32 mouse cellular contexts compared by ENCODE assay signal in genomic region chr11:65881465-65881864, GRCm38 (mm10).
"Had no signal": no experiment of that assay in that cellular context is flagged by ENCODE, and none has a peak within 500 bp of the region (broad histone marks: within the 10 kb centered on the region; RNA-seq: fewer than 3 reads in every experiment).

No protein-coding gene starts in this region.

- H3K4me2 ChIP-seq: limb, embryonic 12.5 days; limb, embryonic 13.5 days; limb, embryonic 15.5 days; liver, embryonic 11.5 days; liver, embryonic 12.5 days; liver, embryonic 13.5 days; liver, embryonic 15.5 days; lung, embryonic 14.5 days; lung, embryonic 15.5 days; midbrain, embryonic 11.5 days; midbrain, embryonic 12.5 days; midbrain, embryonic 13.5 days; midbrain, embryonic 15.5 days had no signal

- H3K9ac ChIP-seq: limb, embryonic 12.5 days; limb, embryonic 13.5 days; limb, embryonic 15.5 days; liver, embryonic 12.5 days; liver, embryonic 13.5 days; liver, embryonic 14.5 days; liver, embryonic 15.5 days; liver, postnatal 0 days; lung, embryonic 14.5 days; lung, embryonic 15.5 days; midbrain, embryonic 12.5 days; midbrain, embryonic 13.5 days; midbrain, embryonic 15.5 days had no signal

- DNase-seq: left cerebral cortex, postnatal 4 days; liver; liver, embryonic 13.5 days; liver, postnatal 0 days; lung, adult 18-20 months; lung, adult 2 months; lung, embryonic 14.5 days; lung, postnatal 10 days; lung, postnatal 14 days; lung, postnatal 36 days; lung, postnatal 4 days; midbrain, embryonic 14.5 days had no signal

- H3K27ac ChIP-seq: left cerebral cortex, adult 2 months; limb, embryonic 10.5 days; limb, embryonic 12.5 days; limb, embryonic 13.5 days; limb, embryonic 15.5 days; liver, embryonic 12.5 days; liver, embryonic 13.5 days; liver, embryonic 14.5 days; liver, embryonic 15.5 days; lung, embryonic 15.5 days; macrophage; midbrain, embryonic 10.5 days; midbrain, embryonic 12.5 days; midbrain, embryonic 13.5 days; midbrain, embryonic 15.5 days had no signal

- ATAC-seq: liver, embryonic 12.5 days; liver, postnatal 0 days; lung, postnatal 0 days; midbrain, embryonic 13.5 days; midbrain, embryonic 15.5 days; midbrain, embryonic 16.5 days had no signal

- H3K36me3 ChIP-seq: limb, embryonic 10.5 days; limb, embryonic 12.5 days; limb, embryonic 13.5 days; limb, embryonic 15.5 days; liver, embryonic 12.5 days; liver, embryonic 13.5 days; liver, embryonic 15.5 days; lung, embryonic 15.5 days; midbrain, embryonic 10.5 days; midbrain, embryonic 12.5 days; midbrain, embryonic 13.5 days; midbrain, embryonic 15.5 days had no signal

- H3K4me3 ChIP-seq: left cerebral cortex, adult 2 months; limb, embryonic 10.5 days; limb, embryonic 12.5 days; limb, embryonic 13.5 days; limb, embryonic 15.5 days; liver, embryonic 12.5 days; liver, embryonic 13.5 days; liver, embryonic 15.5 days; lung, embryonic 15.5 days; megakaryocyte, embryonic 14.5 days; midbrain, embryonic 10.5 days; midbrain, embryonic 12.5 days; midbrain, embryonic 13.5 days; midbrain, embryonic 15.5 days; myocyte had no signal

- H3K4me1 ChIP-seq: limb, embryonic 10.5 days; limb, embryonic 12.5 days; limb, embryonic 13.5 days; limb, embryonic 15.5 days; liver, embryonic 12.5 days; liver, embryonic 13.5 days; liver, embryonic 15.5 days; lung, embryonic 15.5 days; megakaryocyte, embryonic 14.5 days; midbrain, embryonic 13.5 days; midbrain, embryonic 15.5 days had no signal

- H3K27me3 ChIP-seq: limb, embryonic 12.5 days; limb, embryonic 13.5 days; limb, embryonic 15.5 days; liver, embryonic 12.5 days; liver, embryonic 13.5 days; liver, embryonic 15.5 days; lung, embryonic 15.5 days; megakaryocyte, embryonic 14.5 days; midbrain, embryonic 12.5 days; midbrain, embryonic 13.5 days; midbrain, embryonic 15.5 days had no signal

- H3K9me3 ChIP-seq: limb, embryonic 10.5 days; limb, embryonic 12.5 days; limb, embryonic 13.5 days; limb, embryonic 15.5 days; liver, embryonic 12.5 days; liver, embryonic 13.5 days; liver, embryonic 15.5 days; lung, embryonic 15.5 days; megakaryocyte, embryonic 14.5 days; midbrain, embryonic 10.5 days; midbrain, embryonic 12.5 days; midbrain, embryonic 13.5 days; midbrain, embryonic 15.5 days had no signal
